Comparison of ENCODE assay signal across 15 mouse cellular contexts in genomic region chr9:58049186-58049585, GRCm38 (mm10). TPM values are rescaled to one million over a fixed set of nuclear protein-coding genes. Genes with fewer than 3 reads are reported as not detected.
DNase-seq lines count a peak whose midpoint lies in the region; ATAC-seq and TF ChIP-seq lines count a peak whose summit lies in the region.
"Had no signal": no experiment of that assay in that cellular context is flagged by ENCODE, and none has a peak within 500 bp of the region (broad histone marks: within the 10 kb centered on the region; RNA-seq: fewer than 3 reads in every experiment).

No protein-coding gene starts in this region.

- intact Hi-C loops in left cerebral cortex, adult 2 months (cut with DNase I) = no loop called here

- peak overlapping the region; percentile 40 for H3K4me2 ChIP-seq in forebrain, embryonic 13.5 days
- no peak overlapping the region for H3K4me2 ChIP-seq in hindbrain, embryonic 16.5 days (ENCODE audit: low read length)
- no peak overlapping the region for H3K4me2 ChIP-seq in neural tube, embryonic 13.5 days
- H3K4me2 ChIP-seq: kidney, embryonic 15.5 days; limb, embryonic 13.5 days had no signal

- H3K9ac ChIP-seq in forebrain, embryonic 13.5 days = peak overlapping the region; percentile 53
- peak overlapping the region; percentile 32; the same call in 1 of the 2 replicates for H3K9ac ChIP-seq in hindbrain, embryonic 16.5 days (ENCODE audit: low read depth, low read length)
- 0 out of 2 replicates have a peak overlapping the region, but pooled peaks have one; percentile 44 for H3K9ac ChIP-seq in neural tube, embryonic 13.5 days
- H3K9ac ChIP-seq: kidney, embryonic 15.5 days had no signal

- WGBS in forebrain, embryonic 13.5 days = 7% methylated on average over 6 of the region's 6 CpGs
- 33% methylated on average over 6 of the region's 6 CpGs for WGBS in hindbrain, embryonic 16.5 days
- 47% methylated on average over 6 of the region's 6 CpGs for WGBS in neural tube, embryonic 13.5 days
- 52% methylated on average over 6 of the region's 6 CpGs for WGBS in heart, embryonic 10.5 days

- peak; percentile 50 for TF ChIP-seq CTCF in left cerebral cortex, adult 2 months (IDR thresholded peaks at IDR 0.05)

- peaks cover 96% of the 10 kb centered on the region for H3K4me1 ChIP-seq in forebrain, embryonic 13.5 days
- peaks cover 37% of the 10 kb centered on the region for H3K4me1 ChIP-seq in hindbrain, embryonic 16.5 days (ENCODE audit: control insufficient read depth, insufficient read depth, low read depth, low read length)
- peaks cover 86% of the 10 kb centered on the region for H3K4me1 ChIP-seq in neural tube, embryonic 13.5 days (replicated peaks)
- H3K4me1 ChIP-seq in heart, embryonic 10.5 days = peaks cover 72% of the 10 kb centered on the region

- H3K9me3 ChIP-seq in forebrain, embryonic 13.5 days (replicated peaks) = no peaks in the 10 kb centered on the region
- H3K9me3 ChIP-seq in hindbrain, embryonic 16.5 days (ENCODE audit: control insufficient read depth, low read length) = no peaks in the 10 kb centered on the region
- H3K9me3 ChIP-seq in neural tube, embryonic 13.5 days = no peaks in the 10 kb centered on the region
- H3K9me3 ChIP-seq in heart, embryonic 10.5 days = no peaks in the 10 kb centered on the region
- H3K9me3 ChIP-seq: kidney, embryonic 15.5 days; limb, embryonic 13.5 days had no signal

- no peaks in the 10 kb centered on the region for H3K36me3 ChIP-seq in forebrain, embryonic 13.5 days (ENCODE audit: poor library complexity, severe bottlenecking)
- H3K36me3 ChIP-seq in hindbrain, embryonic 16.5 days (ENCODE audit: control insufficient read depth, insufficient read depth, low read length) = no peaks in the 10 kb centered on the region
- H3K36me3 ChIP-seq in neural tube, embryonic 13.5 days = no peaks in the 10 kb centered on the region
- H3K36me3 ChIP-seq in heart, embryonic 10.5 days = no peaks in the 10 kb centered on the region
- H3K36me3 ChIP-seq: kidney, embryonic 15.5 days; limb, embryonic 13.5 days had no signal

- no peaks in the 10 kb centered on the region for H3K27me3 ChIP-seq in forebrain, embryonic 13.5 days
- no peaks in the 10 kb centered on the region for H3K27me3 ChIP-seq in hindbrain, embryonic 16.5 days (replicated peaks; ENCODE audit: control insufficient read depth, insufficient read depth, low read length)
- H3K27me3 ChIP-seq in neural tube, embryonic 13.5 days = no peaks in the 10 kb centered on the region
- H3K27me3 ChIP-seq in heart, embryonic 10.5 days (ENCODE audit: insufficient read depth, poor library complexity, severe bottlenecking) = peaks cover 58% of the 10 kb centered on the region

- no peak overlapping the region for H3K4me3 ChIP-seq in left cerebral cortex, adult 2 months
- no peak overlapping the region for H3K4me3 ChIP-seq in forebrain, embryonic 13.5 days
- H3K4me3 ChIP-seq in hindbrain, embryonic 16.5 days (ENCODE audit: low read length) = no peak overlapping the region
- H3K4me3 ChIP-seq in neural tube, embryonic 13.5 days = no peak overlapping the region
- H3K4me3 ChIP-seq in heart, embryonic 10.5 days = no peak overlapping the region
- H3K4me3 ChIP-seq: erythroblast, embryonic 14.5 days; kidney, embryonic 15.5 days; limb, embryonic 13.5 days had no signal

- no peak overlapping the region for H3K27ac ChIP-seq in left cerebral cortex, adult 2 months
- peak overlapping the region; percentile 98 for H3K27ac ChIP-seq in forebrain, embryonic 13.5 days
- H3K27ac ChIP-seq in hindbrain, embryonic 16.5 days (ENCODE audit: low read depth, low read length) = peak overlapping the region; percentile 73
- peak overlapping the region; percentile 86 for H3K27ac ChIP-seq in neural tube, embryonic 13.5 days (replicated peaks)
- no peak overlapping the region for H3K27ac ChIP-seq in heart, embryonic 10.5 days
- H3K27ac ChIP-seq: kidney, embryonic 15.5 days; limb, embryonic 13.5 days had no signal

- DNase-seq in left cerebral cortex, adult 2 months (ENCODE audit: extremely low spot score in 1 of 2, low spot score in 2 of 2) = no peak
- no peak for DNase-seq in left cerebral cortex, adult 11 months (ENCODE audit: low spot score)
- DNase-seq in gastrocnemius, postnatal 4 days (ENCODE audit: low spot score in 2 of 2) = no peak
- no peak for DNase-seq in thymus, postnatal 4 days
- no peak for DNase-seq in heart, embryonic 10.5 days (ENCODE audit: low spot score)
- DNase-seq: adrenal gland, postnatal 25 days; heart, postnatal 4 days; lung, adult 18-20 months had no signal

- peak; percentile 14; the same call in 1 of the 2 replicates for ATAC-seq in forebrain, embryonic 13.5 days
- no peak for ATAC-seq in hindbrain, embryonic 16.5 days
- ATAC-seq in neural tube, embryonic 13.5 days (ENCODE audit: low read depth) = peak; percentile 10; the same call in 1 of the 2 replicates

RNA-seq across cellular contexts. Expression of gene Stra6, which starts 14.4 kb away (rescaled TPM):
- 1 to 10 TPM; 8.0 to 8.5 TPM for total RNA-seq in left cerebral cortex, adult 2 months (2021)
- 7.1 and 7.7 TPM in 2 replicates for polyA plus RNA-seq in forebrain, embryonic 13.5 days (2015; fragmentation: Nextera tagmentation; extraction: Ambion mirVana)
- 11.6 and 16.4 TPM in 2 replicates for polyA plus RNA-seq in hindbrain, embryonic 16.5 days (2015; fragmentation: Nextera tagmentation; extraction: Ambion mirVana)
- polyA plus RNA-seq in neural tube, embryonic 13.5 days (2015; fragmentation: Nextera tagmentation; extraction: Ambion mirVana) = 47.5 and 48.5 TPM in 2 replicates
- total RNA-seq in gastrocnemius, postnatal 4 days (2021) = 1 to 10 TPM in 1 of 2 experiments, under 1 TPM in 1; 0.74 to 1.1 TPM
- polyA plus RNA-seq in heart, embryonic 10.5 days (2016; fragmentation: Nextera tagmentation; extraction: Ambion mirVana) = 2.7 and 16.3 TPM in 2 replicates
- total RNA-seq: megakaryocyte, adult 5-6 weeks had no signal
- polyA plus RNA-seq: erythroblast, embryonic 14.5 days had no signal

RNA-seq across cellular contexts. Expression of gene Cyp11a1, which starts 43.0 kb away (rescaled TPM):
- total RNA-seq in left cerebral cortex, adult 2 months (2021) = 1 to 10 TPM; 3.8 to 4.7 TPM
- 0.23 and 0.65 TPM in 2 replicates for polyA plus RNA-seq in forebrain, embryonic 13.5 days (2015; fragmentation: Nextera tagmentation; extraction: Ambion mirVana)
- polyA plus RNA-seq in hindbrain, embryonic 16.5 days (2015; fragmentation: Nextera tagmentation; extraction: Ambion mirVana) = 1.7 and 2.4 TPM in 2 replicates
- polyA plus RNA-seq in neural tube, embryonic 13.5 days (2015; fragmentation: Nextera tagmentation; extraction: Ambion mirVana) = 0.14 and 0.18 TPM in 2 replicates
- total RNA-seq in gastrocnemius, postnatal 4 days (2021) = 1 to 10 TPM; 5.4 TPM
- 0.10 TPM in 1 of 2 replicates, not detected in the other for polyA plus RNA-seq in heart, embryonic 10.5 days (2016; fragmentation: Nextera tagmentation; extraction: Ambion mirVana)

Comparison
In these comparisons a context has a peak if more than half of its experiments do, and no peak if none do; other contexts are left out.
1. H3K27ac ChIP-seq: peak in forebrain, embryonic 13.5 days (single experiment), hindbrain, embryonic 16.5 days (single experiment) and neural tube, embryonic 13.5 days (single experiment); none in left cerebral cortex, adult 2 months (single experiment) and heart, embryonic 10.5 days (single experiment).
2. Peak in every context shown above with its lines, with median percentiles within 50 percentile points of each other: H3K9ac ChIP-seq.